Mouse (Mus musculus) brain, embryonic 14.5 days (tissue): ENCODE measurements at regions not wholly inside any gene's neighbourhood (a gene's known extent, or its start where the extent isn't known, plus 50 kb on each side); places are given as distances from the start of the nearest gene placed in this dataset.

ENCODE experiments used
- CTCF ChIP-seq: fragments of 200-500 bp; IDR thresholded peaks from 2 replicates; pipeline ENCODE4 v1.5.1; 2012; ENCODE audit warnings: inconsistent platforms, mild to moderate bottlenecking, moderate library complexity, borderline replicate concordance; ENCODE audit not compliant: insufficient read depth, insufficient read length; ENCODE audit errors: extremely low read depth
- POLR2A ChIP-seq: fragments of 200-500 bp; IDR thresholded peaks from 2 replicates; pipeline ENCODE4 v1.6.1; 2012; ENCODE audit warnings: mild to moderate bottlenecking, inconsistent platforms, borderline replicate concordance; ENCODE audit not compliant: poor library complexity, insufficient read depth, insufficient read length, severe bottlenecking; ENCODE audit errors: extremely low read depth

- TF ChIP-seq POLR2A, result no peak
- no peak for TF ChIP-seq CTCF
These were observed 261.6 kb downstream of the Agtpbp1 start for GRCm38 (mm10) chr13:59323441-59323840.
